Mouse (Mus musculus) adrenal gland, postnatal 25 days (tissue): Measurements from ENCODE around the gene Fam222b. TPM values are rescaled to one million over a fixed set of nuclear protein-coding genes. Genes with fewer than 3 reads are reported as not detected.
"Not testable (repeated sequence)": the region's sequence is repeated elsewhere in the genome, so short reads cannot be mapped to it uniquely, and the experiment has no call there.

Source experiments
- DNase-seq: peaks from one replicate; pipeline ENCODE4 v3.0.0; 2021; ENCODE audit warnings: mixed read lengths
- total RNA-seq: library from RNA; stranded (reverse); gene quantifications from 2 replicates; pipeline ENCODE4 v1.2.3, GENCODE M21; 2021

Gene Fam222b
- total RNA-seq, 1 experiment from 2014 or later: 23.9 TPM

- DNase-seq: no peak
These were observed 6.6 kb upstream of the Fam222b start for GRCm38 (mm10) chr11:78087756-78088281.

- no peak for DNase-seq
These were observed 340 bp upstream of the Fam222b start for GRCm38 (mm10) chr11:78094137-78094503.

DNA sequence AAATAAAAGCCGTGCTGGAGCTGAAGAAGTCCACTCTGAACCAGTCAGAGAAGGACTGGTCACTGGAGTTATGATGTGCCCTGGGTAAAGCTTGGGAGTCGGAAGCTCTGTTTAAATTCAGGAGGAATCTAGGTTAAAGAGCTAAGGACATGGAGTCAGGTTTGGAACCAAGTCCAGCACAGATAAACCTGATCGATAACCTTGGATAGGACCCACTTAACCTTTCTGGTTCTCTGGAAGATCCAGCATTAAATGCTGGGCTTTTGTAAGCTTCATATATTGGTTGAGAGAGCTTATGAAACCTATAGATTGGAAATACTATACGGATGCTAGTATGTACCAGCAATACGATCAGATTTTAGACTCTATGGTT is 670 bp downstream of the Fam222b start:
- no peak for DNase-seq

GRCm38 (mm10) chr11:78097077-78097476 is 2.6 kb downstream of the Fam222b start:
- no peak for DNase-seq

DNA sequence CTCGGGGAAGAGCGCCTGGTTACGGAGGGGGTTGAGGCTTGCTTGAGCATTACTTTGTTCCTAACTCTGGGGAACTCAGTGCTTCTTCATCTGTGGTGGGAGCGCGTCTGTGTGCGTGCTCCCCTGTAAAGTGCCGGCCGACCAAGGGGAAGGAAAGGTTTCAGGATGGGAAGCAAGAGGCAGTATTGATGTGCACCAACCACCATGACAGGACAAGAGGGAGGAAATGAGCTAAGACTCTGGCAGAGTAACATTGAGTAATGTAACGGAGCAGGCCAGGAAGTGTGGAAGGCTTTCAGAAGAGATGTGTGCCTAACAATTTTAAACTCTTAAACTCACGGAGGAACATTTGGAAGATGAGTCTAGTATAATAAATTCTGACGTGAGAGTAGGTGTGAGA is 6.3 kb downstream of the Fam222b start:
- DNase-seq: no peak

DNA sequence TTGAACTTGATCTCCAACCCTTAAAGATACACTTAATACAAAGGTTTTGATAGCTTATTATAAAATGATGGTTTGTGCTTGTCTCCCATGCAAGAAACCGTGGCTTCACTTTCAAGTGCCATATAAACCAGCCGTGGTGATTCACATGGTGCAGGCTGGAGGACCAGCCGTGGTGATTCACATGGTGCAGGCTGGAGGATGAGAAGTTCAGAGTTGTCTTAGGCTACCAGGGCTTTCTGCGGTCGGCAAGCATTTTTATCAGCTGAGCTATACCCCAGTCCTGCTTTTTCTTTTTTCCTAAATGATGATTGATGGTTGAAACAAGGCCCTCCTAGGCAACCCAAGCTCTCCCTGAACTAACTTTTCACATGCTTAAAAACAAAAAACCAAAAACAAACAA is 7.7 kb downstream of the Fam222b start:
- DNase-seq: no peak

DNA sequence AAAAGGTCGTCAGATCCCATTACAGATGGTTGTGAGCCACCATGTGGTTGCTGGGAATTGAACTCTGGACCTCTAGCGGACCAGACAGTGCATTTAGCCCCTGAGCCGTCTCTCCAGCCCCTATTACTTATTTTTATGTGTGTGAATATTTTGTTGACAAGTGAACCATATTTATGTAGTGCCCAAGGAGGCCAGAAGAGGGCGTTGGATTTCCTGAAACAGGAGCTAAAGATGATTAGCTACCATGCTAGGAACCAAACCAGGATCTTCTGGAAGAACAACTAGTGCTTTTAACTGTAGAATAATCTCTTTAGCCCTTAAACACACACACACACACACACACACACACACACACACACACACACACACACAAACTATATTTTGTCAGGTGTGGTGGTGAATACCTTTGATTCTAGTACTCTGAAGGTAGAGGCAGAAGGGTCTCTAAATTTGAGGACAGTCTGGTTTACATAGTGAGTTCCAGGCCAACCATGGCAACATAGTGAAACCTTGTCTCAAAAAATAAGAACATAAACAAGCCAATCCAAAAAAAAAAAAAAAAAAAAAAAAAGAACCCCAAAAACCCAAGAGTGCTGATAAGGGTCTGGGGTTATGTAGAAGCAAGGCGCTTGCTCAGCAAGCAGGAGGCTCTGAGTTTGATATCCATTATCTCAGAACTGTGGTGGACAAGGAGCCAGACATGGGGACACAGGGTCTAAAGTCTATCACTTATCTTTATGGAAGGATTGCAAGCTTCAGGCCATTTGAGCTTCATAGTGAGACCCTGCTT is 8.7 kb downstream of the Fam222b start:
- DNase-seq: no peak

GRCm38 (mm10) chr11:78104501-78104900 is 10.0 kb downstream of the Fam222b start:
- DNase-seq: no peak

DNA sequence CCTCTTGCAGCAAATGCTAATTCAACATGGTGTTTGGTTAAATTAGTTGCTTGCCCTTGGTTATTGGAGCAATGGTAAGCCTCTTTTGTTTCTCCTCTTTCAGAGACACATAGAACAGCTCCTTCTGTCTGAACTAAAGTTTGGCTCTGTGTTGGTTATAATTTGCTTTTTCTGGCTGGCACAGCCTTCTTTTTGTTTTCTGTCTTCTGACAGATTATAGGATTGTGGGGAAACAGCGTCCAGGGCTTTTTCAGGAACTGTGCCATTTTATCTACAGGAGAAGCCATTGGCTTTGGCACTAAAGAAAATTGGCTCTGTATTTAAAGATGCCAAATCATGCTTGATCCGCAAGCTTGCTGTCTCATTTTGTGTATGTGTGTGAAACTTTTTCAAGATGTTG is 19.2 kb downstream of the Fam222b start:
- DNase-seq: no peak

- DNase-seq: no peak
These were observed 20.4 kb downstream of the Fam222b start for GRCm38 (mm10) chr11:78114676-78115366.

DNA sequence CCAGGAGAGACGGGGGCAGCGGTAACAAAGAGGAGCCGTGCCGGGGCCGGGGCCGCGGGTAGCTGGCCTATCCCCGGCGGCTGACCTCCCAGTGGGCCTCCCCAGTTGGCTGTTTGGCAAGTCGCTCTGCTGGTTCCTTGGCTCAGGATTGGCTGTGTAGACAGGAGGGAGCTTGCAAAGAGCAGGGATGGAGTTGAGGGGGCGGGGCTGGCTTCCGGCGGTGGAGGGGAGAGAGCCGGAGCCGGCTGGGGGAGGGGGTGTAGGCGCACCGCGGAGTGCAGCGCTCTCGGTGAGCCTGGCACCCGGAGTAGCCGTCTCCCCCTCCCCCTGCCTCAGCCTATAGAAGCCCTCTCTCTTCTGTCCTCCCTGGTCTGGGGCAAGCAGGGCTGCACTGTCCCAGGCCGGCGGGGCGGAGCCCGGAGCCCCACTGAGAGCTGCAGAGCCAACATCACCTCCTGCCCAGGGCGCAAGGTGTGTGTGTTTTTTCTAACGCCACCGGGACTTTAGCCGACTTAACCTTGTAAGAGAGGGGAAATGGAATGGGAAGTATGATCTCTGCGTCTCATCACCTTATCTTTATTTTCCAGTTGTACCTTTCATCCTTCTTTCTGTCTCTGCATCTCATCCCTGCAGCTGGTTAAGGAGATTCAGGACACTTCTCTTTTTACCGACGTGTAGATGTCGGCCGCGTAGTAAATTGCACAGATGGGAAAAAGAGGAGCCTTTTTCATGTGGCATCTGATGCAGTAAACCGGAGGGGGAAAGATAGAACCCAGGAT is 21.1 kb downstream of the Fam222b start:
- DNase-seq: peak; percentile 94

DNA sequence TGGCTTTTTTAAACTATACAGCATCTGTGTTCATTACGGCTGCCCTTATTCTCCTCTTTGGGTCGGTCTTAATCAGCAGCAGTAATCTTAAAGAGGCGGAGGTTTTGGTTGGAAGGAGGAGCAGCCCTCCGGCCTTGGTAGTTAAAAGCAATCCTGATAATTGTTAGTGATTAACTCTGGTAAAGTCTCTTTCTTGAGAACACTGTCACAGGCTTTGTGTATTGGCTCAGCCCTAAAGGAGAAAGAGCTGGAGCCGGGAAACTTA is 21.6 kb downstream of the Fam222b start:
- no peak for DNase-seq

DNA sequence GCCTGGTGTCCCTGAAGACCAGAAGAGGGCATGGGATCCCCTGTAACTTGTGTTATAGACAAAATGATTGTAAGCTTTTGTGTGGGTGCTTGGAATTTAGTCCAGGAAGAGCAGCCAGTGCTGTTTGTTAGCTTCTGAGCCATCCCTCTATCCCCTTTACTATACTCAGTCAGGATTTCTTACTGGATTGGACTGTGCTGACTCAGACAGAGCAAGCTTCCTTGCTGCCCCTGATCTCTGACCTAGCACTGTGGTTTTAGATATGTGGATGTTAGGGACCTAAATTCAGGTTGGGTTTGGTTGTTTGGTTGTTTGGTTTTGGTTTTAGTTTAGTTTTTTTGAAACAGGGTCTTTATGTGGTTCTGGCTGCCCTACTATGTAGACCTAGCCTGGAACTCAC is 24.0 kb downstream of the Fam222b start:
- no peak for DNase-seq

- no peak for DNase-seq
These were observed 25.4 kb downstream of the Fam222b start for GRCm38 (mm10) chr11:78119898-78120297.

- DNase-seq: no peak
These were observed 26.7 kb downstream of the Fam222b start for GRCm38 (mm10) chr11:78121176-78121575.

GRCm38 (mm10) chr11:78122815-78123214 is 28.4 kb downstream of the Fam222b start:
- no peak for DNase-seq

DNA sequence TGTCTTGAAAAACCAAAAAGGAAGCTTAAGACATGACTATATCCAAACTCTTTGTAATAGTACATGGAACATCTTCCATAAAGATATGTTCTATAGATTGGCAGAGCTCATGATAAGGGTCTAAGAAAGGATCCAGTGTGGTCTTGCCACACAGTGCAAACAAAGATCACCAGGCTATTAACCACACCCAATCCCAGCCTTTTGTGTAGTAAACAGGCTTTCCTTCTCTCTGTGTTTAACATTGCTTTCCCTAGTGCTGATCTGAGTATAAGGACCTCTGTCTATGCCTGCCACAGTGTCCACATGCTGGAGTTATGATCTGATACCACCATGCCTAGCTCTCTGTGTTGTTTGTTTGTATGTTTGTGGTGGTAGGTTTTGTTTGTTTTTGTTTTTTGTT is 29.3 kb downstream of the Fam222b start:
- DNase-seq: no peak

DNA sequence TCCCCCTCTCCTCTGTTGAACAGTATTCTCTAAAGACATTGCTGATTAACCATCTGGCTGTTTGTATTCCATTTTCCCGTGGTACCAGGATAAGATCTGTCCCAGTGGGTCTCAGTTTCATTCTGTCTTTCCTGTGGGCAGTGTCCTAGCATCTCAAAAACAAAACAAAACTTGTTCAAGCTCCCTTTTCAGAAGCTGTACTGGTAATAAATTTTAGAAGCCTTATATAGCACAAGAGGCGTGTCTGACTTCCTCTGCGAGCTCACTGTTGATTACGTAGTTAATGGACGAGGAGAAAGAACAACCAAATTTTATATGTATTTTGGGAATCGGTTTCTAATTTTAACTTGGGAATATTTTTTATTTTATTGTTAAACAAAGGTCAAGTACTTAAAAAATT is 31.2 kb downstream of the Fam222b start:
- no peak for DNase-seq

DNA sequence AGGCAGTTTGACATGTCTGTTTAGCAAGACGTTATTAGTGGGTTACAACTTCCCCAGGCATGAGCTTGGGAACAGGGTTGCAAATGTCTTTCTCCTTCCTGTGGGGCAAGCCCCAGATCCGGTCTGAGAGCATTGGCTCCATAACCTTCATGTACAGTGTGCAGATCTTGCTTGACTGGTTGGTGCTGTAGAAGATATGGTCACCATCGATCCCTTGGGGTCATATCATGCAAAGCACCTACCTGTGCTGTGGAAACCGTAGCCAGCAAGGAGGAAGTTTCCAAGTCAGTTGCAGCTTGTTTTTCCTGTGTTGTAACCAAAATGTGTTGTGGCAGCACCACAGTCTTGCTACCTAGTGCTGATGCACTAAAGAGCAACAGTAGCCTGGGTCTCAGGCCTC is 32.3 kb downstream of the Fam222b start:
- no peak for DNase-seq

DNA sequence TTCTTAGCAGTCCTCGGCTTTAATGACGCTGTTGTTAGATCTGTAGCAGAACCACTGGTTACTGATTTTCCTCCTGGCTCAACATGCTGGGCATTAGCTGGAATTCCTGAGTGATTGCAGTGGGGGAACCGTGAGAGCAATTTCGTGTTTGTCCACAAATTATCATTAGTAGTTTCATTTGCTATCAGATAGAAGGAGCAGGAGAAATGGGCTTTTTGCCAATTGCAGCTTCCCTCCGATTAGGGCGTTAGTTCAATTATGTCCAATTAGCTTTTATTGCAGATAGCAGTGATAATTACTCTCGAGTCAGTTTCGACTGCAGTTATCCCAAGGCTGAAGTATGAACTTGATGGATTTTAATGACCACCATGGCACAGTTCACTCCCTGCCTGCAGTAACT is 35.0 kb downstream of the Fam222b start:
- DNase-seq: no peak

DNA sequence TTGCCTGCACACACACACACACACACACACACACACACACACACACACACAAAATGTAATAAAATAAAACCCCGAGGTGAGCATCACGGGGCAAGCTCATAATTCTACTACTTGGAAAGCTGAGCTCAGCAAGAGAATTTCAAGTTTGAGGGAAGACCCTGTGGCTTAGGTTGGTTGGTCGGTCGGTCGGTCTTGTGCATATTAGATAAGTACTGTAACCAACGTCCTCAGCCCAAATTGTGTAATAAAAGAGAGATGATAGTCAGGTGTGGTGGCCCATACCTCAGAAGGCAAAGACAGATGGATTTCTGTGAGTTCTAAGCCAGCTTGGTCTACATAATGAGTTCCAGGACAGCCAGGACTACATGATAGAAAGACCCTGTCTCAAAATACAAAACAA is 39.5 kb downstream of the Fam222b start:
- DNase-seq: no peak

DNA sequence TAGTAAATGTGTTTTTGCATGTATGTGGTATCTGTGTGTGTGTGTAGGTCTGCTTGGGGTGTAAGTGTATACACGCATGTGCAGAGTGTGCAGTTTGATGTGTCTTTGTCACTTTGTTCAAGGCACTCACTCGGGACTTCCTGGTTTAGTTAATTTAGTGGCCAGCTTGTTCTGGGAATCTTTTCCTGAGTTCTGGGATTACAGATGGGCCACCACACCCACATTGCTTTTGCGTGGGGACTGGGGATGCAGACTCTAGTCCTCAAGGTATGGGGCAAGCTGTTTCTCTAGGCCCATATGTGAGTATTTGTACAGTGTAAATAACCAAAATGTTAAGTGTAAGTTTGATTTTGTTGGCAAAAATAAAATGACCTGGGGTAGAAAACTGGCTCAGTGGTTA is 39.9 kb downstream of the Fam222b start:
- DNase-seq: no peak

DNA sequence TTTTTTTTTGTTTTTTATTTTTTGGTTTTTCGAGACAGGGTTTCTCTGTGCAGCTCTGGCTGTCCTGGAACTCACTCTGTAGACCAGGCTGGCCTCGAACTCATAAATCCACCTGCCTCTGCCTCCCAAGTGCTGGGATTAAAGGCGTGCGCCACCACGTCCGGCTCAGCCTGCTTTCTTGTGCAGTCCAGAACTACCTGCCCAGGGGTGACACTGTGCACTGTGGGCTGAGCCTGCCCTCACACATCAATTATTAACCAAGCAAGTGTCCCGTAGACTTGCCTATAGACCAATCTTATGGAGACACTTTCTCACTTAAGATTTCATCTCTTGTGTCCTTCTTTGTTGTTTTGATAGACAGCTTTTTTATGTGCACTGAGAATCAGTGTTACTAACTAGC is 40.9 kb downstream of the Fam222b start:
- DNase-seq: not testable (repeated sequence)
